Mouse (Mus musculus) liver, embryonic 14.5 days (tissue): Measurements from ENCODE around the gene Xaf1. TPM values are rescaled to one million over a fixed set of nuclear protein-coding genes. Genes with fewer than 3 reads are reported as not detected.

Experiments used
- ATAC-seq: fragments of 200-750 bp; cut with Nextera tagmentation; 2 replicates; pipeline ENCODE4 v1.8.0; 2017; ENCODE audit warnings: moderate number of reproducible peaks, mild to moderate bottlenecking, moderate library complexity; ENCODE audit not compliant: insufficient read depth
- DNase-seq, 3 experiments: peaks; one replicate each; pipeline ENCODE4 v3.0.0-alpha.2; 2012 to 2013; ENCODE audit warnings: low read depth in 3 of 3, low spot score in 3 of 3
- H3K27ac ChIP-seq: fragments of 300-500 bp; sonication (generic); 2 replicates; pipeline ENCODE4 v1.5.1; 2014; ENCODE audit warnings: moderate library complexity, mild to moderate bottlenecking, control low read depth, inconsistent platforms
- H3K27me3 ChIP-seq: fragments of 300-500 bp; sonication (generic); 2 replicates; pipeline ENCODE4 v1.6.1; 2014; ENCODE audit warnings: mild to moderate bottlenecking, low read length, moderate library complexity; ENCODE audit not compliant: control insufficient read depth, insufficient read depth
- H3K36me3 ChIP-seq: fragments of 300-500 bp; sonication (generic); replicated peaks from 2 replicates; pipeline ENCODE4 v1.6.1; 2014; ENCODE audit warnings: low read depth; ENCODE audit not compliant: control insufficient read depth, insufficient read depth
- H3K4me1 ChIP-seq, 2 experiments: fragments of 200-500 bp in 1 of 2; fragments of 300-500 bp in 1 of 2; sonication (generic) in 1 of 2; replicated peaks; 2 replicates each; pipeline ENCODE4 v1.6.1; 2012 to 2014; ENCODE audit warnings: antibody characterized with exemption in 1 of 2, inconsistent platforms in 1 of 2, low read length in 1 of 2; ENCODE audit not compliant: control insufficient read depth in 2 of 2, insufficient read depth in 2 of 2
- H3K4me2 ChIP-seq: fragments of 300-500 bp; sonication (generic); 2 replicates; pipeline ENCODE4 v1.6.1; 2014; ENCODE audit warnings: low read depth, mild to moderate bottlenecking, control low read depth, moderate library complexity
- H3K4me3 ChIP-seq, 2 experiments: fragments of 200-500 bp in 1 of 2; fragments of 300-500 bp in 1 of 2; sonication (generic) in 1 of 2; 2 replicates each; pipeline ENCODE4 v1.5.1; 2012 to 2014; ENCODE audit warnings: low read depth in 2 of 2, low read length in 2 of 2, mild to moderate bottlenecking in 2 of 2, control low read depth in 1 of 2, inconsistent platforms in 1 of 2, moderate library complexity in 1 of 2; ENCODE audit not compliant: insufficient read depth in 1 of 2
- H3K9ac ChIP-seq: fragments of 300-500 bp; sonication (generic); replicated peaks from 2 replicates; pipeline ENCODE4 v1.6.1; 2014; ENCODE audit warnings: mild to moderate bottlenecking, control low read depth, moderate library complexity
- H3K9me3 ChIP-seq: fragments of 300-500 bp; sonication (generic); 2 replicates; pipeline ENCODE4 v1.6.1; 2016; ENCODE audit warnings: low read length, mixed read lengths; ENCODE audit not compliant: control insufficient read depth
- CTCF ChIP-seq: IDR thresholded peaks from 2 replicates; pipeline ENCODE4 v1.5.1; 2016; ENCODE audit warnings: antibody characterized with exemption, low read depth, control low read depth
- EP300 ChIP-seq: IDR thresholded peaks from 2 replicates; pipeline ENCODE4 v1.6.1; 2016; ENCODE audit warnings: antibody characterized with exemption, low read depth
- WGBS: fragments of 180-500 bp; shearing (Covaris S2); extraction: QIAGEN DNeasy Blood & Tissue Kit; methylation state at CpG from one replicate; pipeline ENCODE4 v1.1.7; 2014; ENCODE audit not compliant: insufficient replicate concordance; 5-methylcytosine and 5-hydroxymethylcytosine counted together
- polyA plus RNA-seq, 2 experiments: library from polyadenylated mRNA; depleted of rRNA in 1 of 2; stranded (reverse) in 1 of 2; unstranded in 1 of 2; fragments of >200 nt; fragmentation: Nextera tagmentation in 1 of 2; extraction: Ambion mirVana in 1 of 2; gene quantifications; 2 replicates each; pipeline versions ENCODE4 v1.2.1 to v1.2.3; 2012 to 2014

The Xaf1 gene
- 0.64 and 1.6 TPM in 2 replicates for polyA plus RNA-seq (2012; rRNA removed)
- polyA plus RNA-seq (2014; fragmentation: Nextera tagmentation; extraction: Ambion mirVana): 1.7 TPM in 2 replicates

DNA sequence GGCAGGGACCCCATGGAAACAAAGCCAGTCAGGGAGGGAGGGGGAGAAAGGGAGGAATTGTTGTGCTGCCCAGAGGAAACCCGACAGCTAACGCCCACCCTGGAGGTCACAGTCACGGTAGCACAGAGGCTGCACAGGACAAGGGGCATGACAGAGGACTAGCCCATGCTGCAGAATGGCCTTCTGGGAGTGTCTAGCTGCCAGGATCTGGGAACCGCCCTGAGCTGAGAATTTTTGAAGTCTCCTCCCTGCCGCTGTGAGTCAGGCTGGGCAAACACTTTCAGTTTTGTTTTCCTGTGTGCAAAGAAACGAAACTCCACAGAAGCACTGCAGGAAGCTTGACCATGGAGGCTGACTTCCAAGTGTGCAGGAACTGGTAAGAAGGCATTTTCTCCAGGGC lies at the start of gene Xaf1:
Gene Xaf1 (plus strand): TSS at position 296 of the 400 bp plus-strand sequence.
- Histone ChIP-seq H3K27ac (no peak within 1 kb of the TSS), H3K9me3 (no peaks in the 10 kb centered on the region), H3K4me2 (peak within 1 kb of the TSS; percentile 43), H3K9ac (no peak within 1 kb of the TSS), H3K4me1 (no peaks in the 10 kb centered on the region), H3K36me3 (no peaks in the 10 kb centered on the region), H3K27me3 (no peaks in the 10 kb centered on the region), H3K4me3 (peak within 1 kb of the TSS; percentile 8 to 27; a peak in 3 of 4 replicates)
- DNase-seq (peak in 1 of 3 experiments; percentile 11), ATAC-seq (no peak)
- no peak for TF ChIP-seq EP300
- no peak for TF ChIP-seq CTCF
- WGBS: 1% methylated on average over 6 of the region's 6 CpGs

DNA sequence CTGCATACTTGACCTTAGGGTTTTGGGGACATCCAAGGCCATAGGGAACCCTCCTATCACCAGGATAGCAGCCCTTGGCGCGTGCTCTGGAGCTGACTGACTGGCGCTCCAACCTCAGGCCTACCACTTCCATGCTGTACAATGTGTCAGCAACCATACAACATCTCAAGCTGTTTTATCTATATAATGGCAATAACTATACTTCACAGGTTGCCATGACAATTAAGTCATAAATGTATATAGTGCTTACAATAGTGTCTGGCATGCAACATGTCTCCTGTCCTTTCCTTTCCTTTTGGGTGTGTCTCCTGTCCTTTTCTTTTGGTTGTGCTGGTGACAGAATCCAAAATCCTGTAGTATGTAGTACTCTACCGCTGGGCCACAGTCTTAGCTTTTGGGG lies 45.8 kb upstream of the Xaf1 start:
- TF ChIP-seq EP300: no peak
- no peak overlapping the region for H3K27ac ChIP-seq
- H3K9me3 ChIP-seq: no peaks in the 10 kb centered on the region
- no peak for DNase-seq
- no peak overlapping the region for H3K4me2 ChIP-seq
- H3K36me3 ChIP-seq: no peaks in the 10 kb centered on the region
- ATAC-seq: no peak
- no peaks in the 10 kb centered on the region for H3K4me1 ChIP-seq
- 75% methylated on average over 4 of the region's 4 CpGs for WGBS
- no peak overlapping the region for H3K9ac ChIP-seq
- no peak overlapping the region for H3K4me3 ChIP-seq
- no peaks in the 10 kb centered on the region; the same call in 1 of the 2 replicates for H3K27me3 ChIP-seq

DNA sequence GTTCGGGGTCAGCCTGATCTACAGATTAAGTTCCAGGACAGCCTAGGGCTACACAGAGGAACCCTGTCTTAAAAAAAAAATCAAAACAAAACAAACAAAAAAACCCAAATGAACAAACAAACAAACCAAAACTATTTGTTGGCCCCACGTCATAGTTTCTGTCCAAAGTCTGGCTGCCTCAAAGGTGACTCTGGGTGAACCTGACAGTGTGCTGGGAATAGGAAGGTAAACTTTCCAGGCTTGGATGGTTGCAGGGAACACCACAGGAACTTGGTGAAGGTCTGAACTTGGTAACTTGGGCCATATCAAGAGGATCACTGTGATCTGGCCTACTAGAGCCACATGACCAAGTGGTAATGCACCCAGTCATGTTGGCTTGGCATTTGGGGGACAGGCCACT lies 45.0 kb upstream of the Xaf1 start:
- ATAC-seq: no peak
- no peak for TF ChIP-seq CTCF
- TF ChIP-seq EP300: no peak

DNA sequence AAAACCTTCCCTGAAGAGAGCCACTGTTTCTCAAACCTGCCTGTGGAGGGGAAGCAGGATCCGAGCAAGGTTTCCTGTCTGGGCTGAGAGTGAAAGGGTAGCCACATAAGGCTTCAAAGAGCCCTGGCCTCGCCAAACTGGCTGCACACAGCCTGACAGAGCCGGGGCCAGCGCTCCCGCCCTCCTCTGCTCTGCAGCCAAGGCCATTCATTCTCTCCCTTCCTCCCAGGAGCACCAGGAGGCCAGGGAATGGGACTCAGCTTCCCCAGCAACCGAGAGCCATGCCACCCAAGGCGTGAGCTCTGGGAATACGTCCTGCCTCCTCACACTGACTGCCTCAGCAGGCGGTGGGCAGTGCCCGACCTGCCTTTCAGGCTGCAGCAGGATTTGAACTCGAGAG lies 35.9 kb upstream of the Xaf1 start:
- H3K4me1 ChIP-seq: no peaks in the 10 kb centered on the region
- DNase-seq: no peak
- no peaks in the 10 kb centered on the region for H3K9me3 ChIP-seq
- no peaks in the 10 kb centered on the region for H3K36me3 ChIP-seq
- no peak overlapping the region for H3K9ac ChIP-seq
- no peak overlapping the region for H3K4me2 ChIP-seq
- H3K27ac ChIP-seq: no peak overlapping the region
- WGBS: 10% methylated on average over 11 of the region's 11 CpGs
- peaks cover 29% of the 10 kb centered on the region for H3K27me3 ChIP-seq
- TF ChIP-seq EP300 (no peak), CTCF (no peak)
- H3K4me3 ChIP-seq: no peak overlapping the region
- no peak for ATAC-seq

More for the DNA sequence above, 45.0 kb upstream of the Xaf1 start:
- no peak for DNase-seq
- WGBS: 42% methylated on average over 2 of the region's 2 CpGs
- H3K9me3 ChIP-seq: no peaks in the 10 kb centered on the region
- H3K27me3 ChIP-seq: no peaks in the 10 kb centered on the region
- H3K27ac ChIP-seq: no peak overlapping the region
- H3K36me3 ChIP-seq: no peaks in the 10 kb centered on the region
- no peak overlapping the region for H3K9ac ChIP-seq
- no peaks in the 10 kb centered on the region for H3K4me1 ChIP-seq
- H3K4me3 ChIP-seq: no peak overlapping the region
- no peak overlapping the region for H3K4me2 ChIP-seq

DNA sequence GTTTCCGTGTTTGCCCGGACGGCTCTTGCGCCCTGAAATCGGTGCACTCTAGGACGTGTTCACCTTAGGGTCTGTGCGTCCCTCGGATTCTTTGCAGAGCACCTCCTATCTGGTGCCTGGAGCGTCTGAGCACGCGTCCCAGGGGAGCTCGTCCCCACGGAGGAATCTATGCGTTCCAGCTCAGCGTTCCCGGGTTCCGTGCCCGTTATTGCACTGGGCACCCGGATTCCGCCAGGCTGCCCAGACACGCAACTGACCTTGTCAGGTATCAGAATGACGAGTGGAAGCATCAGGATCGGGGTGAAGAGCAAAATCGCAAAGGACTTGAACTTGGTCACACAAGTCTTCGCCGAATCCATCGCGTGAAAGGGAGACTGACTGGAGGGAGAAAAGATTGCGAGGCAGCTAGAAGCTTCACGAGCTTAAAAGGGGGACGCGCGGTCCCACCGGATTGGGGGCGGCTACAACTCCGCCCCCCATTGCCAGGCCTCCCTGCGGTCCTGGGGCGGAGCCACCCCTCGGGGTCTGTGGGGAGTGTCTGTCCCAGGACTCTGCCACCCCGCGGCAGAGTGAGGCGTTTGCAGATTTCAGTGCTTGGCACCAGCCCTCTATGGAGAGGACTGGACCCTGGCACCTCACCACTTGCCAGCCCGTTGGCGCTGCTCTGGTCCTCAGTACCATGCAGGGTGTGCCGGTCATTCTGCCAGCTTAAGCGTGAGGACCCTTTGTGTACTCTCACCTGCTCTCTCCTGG lies 35.0 kb upstream of the Xaf1 start:
- DNase-seq: no peak
- TF ChIP-seq CTCF: peak; percentile 12; the same call in 1 of the 2 replicates
- TF ChIP-seq EP300: no peak
- Histone ChIP-seq H3K36me3 (no peaks in the 10 kb centered on the region), H3K9ac (no peak overlapping the region), H3K4me1 (no peaks in the 10 kb centered on the region), H3K9me3 (no peaks in the 10 kb centered on the region), H3K4me2 (peak overlapping the region; percentile 36), H3K4me3 (peak overlapping the region; percentile 7 to 25; a peak in 3 of 4 replicates), H3K27me3 (peaks cover 29% of the 10 kb centered on the region), H3K27ac (no peak overlapping the region)
- 3% methylated on average over 46 of the region's 46 CpGs for WGBS
- no peak for ATAC-seq
